Mouse (Mus musculus) adrenal gland, postnatal 36 days (tissue): ENCODE data around the gene Sgca. TPM values are rescaled to one million over a fixed set of nuclear protein-coding genes. Genes with fewer than 3 reads are reported as not detected.
"Not testable (repeated sequence)": the region's sequence is repeated elsewhere in the genome, so short reads cannot be mapped to it uniquely, and the experiment has no call there.

Experiments used
- DNase-seq, 2 experiments: peaks; one replicate each; pipeline ENCODE4 v3.0.0; 2021; ENCODE audit warnings: mixed read lengths in 1 of 2
- long read RNA-seq, 2 experiments: library from polyadenylated mRNA; stranded (forward); transcript quantifications; one replicate each; pipeline ENCODE4 v2.0.0; 2021; ENCODE audit warnings: borderline sequencing depth in 2 of 2
- total RNA-seq, 2 experiments: library from RNA; stranded (reverse); gene quantifications; 2 replicates each; pipeline ENCODE4 v1.2.3; 2021

Sgca gene
- not detected for total RNA-seq
- long read RNA-seq, experiment 1: 0 reads
- long read RNA-seq, experiment 2: 0 reads

GRCm38 (mm10) chr11:94976199-94976598, at the start of gene Sgca:
Gene Sgca (minus strand): TSS chr11:94976327.
- DNase-seq: no peak

DNA sequence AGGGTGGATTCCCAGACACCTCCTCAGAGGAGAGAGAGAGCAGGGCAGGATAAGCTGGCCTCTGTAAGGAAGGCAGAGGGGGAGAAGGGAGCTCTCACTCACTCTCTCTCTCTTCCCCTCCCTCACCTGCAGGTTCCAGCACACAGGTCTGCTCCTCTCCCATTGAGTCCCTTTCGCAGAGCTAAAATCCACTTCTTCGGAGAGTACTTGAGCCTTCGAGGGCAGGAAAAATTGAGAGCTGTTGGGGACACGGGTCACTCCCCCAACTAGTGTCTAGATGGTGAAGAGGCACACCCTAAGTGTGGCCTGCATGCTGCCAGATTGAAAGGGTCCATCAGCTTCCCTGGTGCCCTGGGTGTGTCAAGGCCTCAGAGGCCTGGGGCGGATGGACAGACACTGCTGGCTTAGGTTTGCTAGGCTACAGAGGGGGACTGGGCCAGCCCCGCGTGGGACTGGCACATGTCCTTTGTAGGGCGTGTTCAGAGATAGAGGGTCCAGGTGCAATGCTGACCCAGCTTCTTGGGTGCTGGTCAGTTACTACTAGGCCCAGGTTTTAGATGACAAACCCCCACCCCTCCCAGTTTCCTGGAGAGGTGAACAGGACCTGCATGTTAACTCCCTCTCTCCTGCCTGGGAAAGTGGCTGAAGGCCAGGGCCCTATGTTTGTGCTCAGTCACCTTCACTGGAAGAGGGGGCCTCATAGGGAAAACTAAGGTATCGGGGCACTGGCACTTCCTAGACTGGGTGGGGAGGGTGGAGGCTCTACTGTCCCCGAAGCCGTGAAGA, 49.3 kb upstream of the Sgca start:
- no peak for DNase-seq

- no peak for DNase-seq
These were observed 48.5 kb upstream of the Sgca start for GRCm38 (mm10) chr11:95024439-95025184.

DNA sequence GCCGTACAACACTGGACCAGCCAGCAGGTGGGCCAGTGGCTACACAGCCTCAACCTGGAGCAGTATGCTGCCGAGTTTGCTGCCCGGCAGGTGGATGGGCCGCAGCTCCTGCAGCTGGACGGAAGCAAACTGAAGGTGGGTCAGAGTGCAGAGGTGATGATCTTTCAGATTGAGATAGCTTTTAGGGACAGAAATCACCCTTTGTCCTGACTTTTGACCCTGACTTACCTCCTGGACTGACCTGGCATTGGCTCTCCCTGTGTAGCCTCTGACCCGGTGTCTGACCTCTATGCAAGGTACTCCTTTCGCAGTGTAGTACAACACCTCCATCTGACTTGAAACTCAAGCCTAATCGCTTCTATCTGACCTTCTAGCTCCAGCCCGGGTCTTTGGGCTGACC, 47.4 kb upstream of the Sgca start:
- no peak for DNase-seq

DNA sequence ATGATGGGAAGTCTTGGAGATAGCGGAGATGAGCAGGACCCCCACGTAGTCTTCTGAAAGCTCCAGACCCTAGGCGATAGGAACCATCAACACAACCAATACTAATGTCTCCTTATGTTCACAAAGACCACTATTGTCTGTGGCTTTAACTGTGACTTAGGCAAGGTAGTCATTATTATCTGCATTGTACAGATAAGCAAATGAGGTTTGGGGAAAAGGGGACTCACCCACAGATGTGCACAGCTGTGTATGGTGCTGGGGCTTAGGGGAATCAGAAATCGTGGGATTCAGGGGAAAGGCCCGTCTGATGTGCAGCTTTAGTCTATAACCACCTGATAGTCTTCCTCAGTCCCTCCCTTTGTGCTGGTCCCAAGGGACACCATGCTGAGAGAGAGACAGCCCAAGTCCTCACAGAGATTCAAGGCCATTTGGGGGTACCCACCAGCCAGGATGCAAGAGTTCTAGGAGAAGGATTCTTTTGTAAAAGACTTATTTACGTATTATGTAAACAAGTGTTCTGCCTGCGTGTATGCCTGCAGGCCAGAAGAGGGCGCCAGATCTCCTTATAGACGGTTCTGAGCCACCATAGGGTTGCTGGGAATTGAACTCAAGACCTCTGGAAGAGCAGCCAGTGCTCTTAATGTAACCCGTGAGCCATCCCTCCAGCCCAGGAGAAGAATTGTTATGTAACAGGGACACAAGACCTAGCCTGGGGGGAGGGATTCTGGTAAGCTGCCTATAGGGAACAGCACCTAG, 46.3 kb upstream of the Sgca start:
- no peak for DNase-seq

- no peak for DNase-seq
These were observed 39.4 kb upstream of the Sgca start for GRCm38 (mm10) chr11:95015484-95015883.

- DNase-seq: no peak
These were observed 36.4 kb upstream of the Sgca start for GRCm38 (mm10) chr11:95012487-95012886.

- no peak for DNase-seq
These were observed 35.9 kb upstream of the Sgca start for GRCm38 (mm10) chr11:95012075-95012474.

DNA sequence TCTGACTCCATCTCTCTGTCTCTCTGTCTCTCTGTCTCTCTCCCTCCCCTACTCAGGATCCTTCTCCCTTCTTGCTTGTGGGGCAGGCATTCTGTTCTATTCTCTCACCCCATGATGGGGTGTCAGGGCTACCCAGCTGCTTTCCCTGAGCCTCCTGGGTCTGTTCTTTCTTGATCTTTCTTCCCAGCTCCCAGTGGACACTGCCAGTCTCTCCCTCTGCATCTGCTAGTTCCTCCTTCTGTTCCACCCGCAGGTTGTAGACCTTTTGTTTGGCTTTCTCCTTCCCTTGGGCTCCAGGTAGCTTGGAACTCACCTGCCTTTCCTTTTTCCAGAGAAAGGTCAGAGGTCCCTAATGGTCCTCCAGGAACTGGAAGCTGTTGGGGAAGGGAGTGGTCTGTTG, 35.3 kb upstream of the Sgca start:
- no peak for DNase-seq

GRCm38 (mm10) chr11:95010841-95011403, 34.8 kb upstream of the Sgca start:
- not testable (repeated sequence) for DNase-seq

- DNase-seq: peak in 1 of 2 experiments; percentile 37
These were observed 34.1 kb upstream of the Sgca start for GRCm38 (mm10) chr11:95010141-95010739.

- peak; percentile 65 to 75 for DNase-seq
These were observed 33.5 kb upstream of the Sgca start, which contains the start of gene Samd14 for GRCm38 (mm10) chr11:95009629-95010014. Gene Samd14 (plus strand): TSS chr11:95009879.

- DNase-seq: no peak
These were observed 32.8 kb upstream of the Sgca start for GRCm38 (mm10) chr11:95008661-95009628.

GRCm38 (mm10) chr11:95007418-95007817, 31.3 kb upstream of the Sgca start:
- no peak for DNase-seq

DNA sequence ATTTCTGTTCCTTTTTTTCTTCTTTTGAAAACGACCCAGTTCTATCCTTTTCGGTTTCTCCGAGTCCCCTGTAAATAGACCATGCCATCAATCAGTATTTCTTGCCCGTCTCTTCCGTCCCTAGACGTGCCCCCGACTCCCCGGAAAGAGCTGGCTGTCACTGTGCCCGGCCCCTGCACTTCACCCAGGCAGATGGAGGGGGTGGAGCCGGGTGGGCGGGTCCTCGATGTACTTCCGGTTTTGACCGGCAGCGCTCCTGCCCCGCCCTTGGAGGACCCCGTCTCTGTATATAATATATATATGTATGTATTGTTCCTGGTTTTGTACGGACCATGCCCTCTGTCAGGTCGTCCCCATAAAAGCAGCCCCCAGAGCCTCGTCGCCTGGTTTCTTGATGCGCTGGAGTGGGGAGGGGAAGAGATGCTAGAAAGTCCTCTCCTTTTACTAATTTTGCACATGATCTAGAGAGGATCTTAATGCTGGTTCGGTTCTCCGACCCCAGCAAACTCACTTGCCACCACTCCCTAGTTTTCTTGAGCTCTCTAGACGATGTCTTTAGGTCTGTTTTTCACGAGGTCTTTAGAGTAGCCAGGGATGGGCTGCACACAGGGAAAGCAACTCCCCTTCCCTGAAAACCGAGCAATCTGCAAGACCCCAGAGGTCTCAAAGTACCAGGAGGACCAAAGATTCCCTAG, 30.5 kb upstream of the Sgca start:
- DNase-seq: peak; percentile 86 to 93

- no peak for DNase-seq
These were observed 29.9 kb upstream of the Sgca start for GRCm38 (mm10) chr11:95006038-95006437.

DNA sequence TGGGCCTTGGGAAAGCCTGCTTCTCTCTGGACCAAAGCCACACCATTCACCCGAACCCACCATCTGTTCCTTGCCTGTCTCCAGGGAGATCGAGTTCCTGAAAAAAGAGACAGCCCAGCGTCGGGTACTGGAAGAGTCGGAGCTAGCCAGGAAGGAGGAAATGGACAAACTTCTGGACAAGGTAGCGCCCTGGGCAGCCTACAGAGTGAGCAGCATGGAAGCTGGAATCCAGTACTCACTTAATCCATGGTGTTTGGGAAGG, 28.7 kb upstream of the Sgca start:
- DNase-seq: no peak

- DNase-seq: no peak
These were observed 28.2 kb upstream of the Sgca start for GRCm38 (mm10) chr11:95004136-95004936.

DNA sequence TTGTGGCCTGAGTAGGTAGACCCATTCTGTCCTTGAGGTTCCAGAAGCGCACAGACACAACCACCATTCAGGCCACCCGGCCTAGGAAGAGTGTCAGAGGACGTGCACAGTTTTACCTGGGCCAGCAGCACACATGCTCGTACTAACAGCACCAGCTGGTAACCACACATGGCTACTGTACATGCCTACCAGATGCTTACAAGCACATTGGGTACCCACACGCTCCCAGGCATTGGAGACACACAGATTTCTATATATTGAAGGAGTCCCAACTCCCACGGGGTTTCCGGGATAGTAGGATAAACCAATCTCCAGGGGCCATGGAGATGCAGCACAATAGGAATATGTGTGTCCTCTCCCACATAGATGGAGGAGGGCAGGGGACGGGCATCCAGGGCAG, 26.6 kb upstream of the Sgca start:
- DNase-seq: no peak
